Mouse (Mus musculus): Measurements from ENCODE around the gene Smim11.

DNA sequence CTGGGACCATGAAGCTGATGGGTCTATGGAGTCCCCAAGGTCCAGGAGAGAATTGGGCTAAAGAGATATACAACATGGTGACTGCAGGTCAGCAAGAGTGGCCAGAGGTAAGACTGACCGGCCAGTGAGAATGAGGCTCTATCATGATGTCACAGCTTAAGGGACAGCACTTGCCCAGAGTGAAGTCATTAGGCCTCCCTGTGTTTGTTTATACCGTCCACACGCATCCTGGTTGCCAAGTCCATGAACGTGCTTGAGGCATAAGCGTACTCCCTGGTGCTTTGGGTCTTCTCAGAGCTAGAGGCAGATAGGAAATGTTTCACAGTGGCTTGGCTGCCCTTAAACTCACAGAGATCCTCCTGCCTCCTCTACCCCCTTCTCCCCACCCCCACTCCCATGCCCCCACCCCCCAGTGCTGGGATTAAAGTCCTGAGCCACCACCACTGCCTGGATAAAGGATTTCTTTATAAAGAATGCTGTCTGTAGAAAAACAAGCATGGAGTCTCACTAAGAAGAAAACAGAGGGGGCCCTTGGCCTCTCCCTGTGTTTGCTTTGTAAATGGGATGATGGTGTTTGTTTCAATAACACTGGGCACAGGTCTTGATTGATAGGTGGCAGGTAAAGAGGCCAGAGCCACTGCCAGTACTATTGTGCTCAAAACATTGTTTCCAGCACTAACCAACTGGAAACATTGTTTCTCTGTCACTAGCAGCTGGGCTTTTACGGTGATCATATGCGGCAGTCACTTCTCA lies 23.4 kb downstream of the Smim11 start:
- no peak for TF ChIP-seq POLR2A (IDR thresholded peaks at IDR 0.05; ENCODE audit: borderline replicate concordance, insufficient read depth, low read length)
- TF ChIP-seq CTCF (IDR thresholded peaks at IDR 0.05; ENCODE audit: borderline replicate concordance, insufficient read depth, low read depth, low read length), result no peak
